Mouse (Mus musculus) MEL (cell line): ENCODE data around the gene Cdh4. TPM values are rescaled to one million over a fixed set of nuclear protein-coding genes. Genes with fewer than 3 reads are reported as not detected.

ENCODE experiments used
- DNase-seq: peaks from one replicate; pipeline ENCODE4 v3.0.0; 2011; ENCODE audit warnings: low read depth, low spot score
- H3K27ac ChIP-seq: 2 replicates; pipeline ENCODE4 v1.5.1; 2012; ENCODE audit warnings: low read depth, mild to moderate bottlenecking, control low read depth, low read length, moderate library complexity; ENCODE audit not compliant: control insufficient read depth
- H3K27me3 ChIP-seq, 2 experiments: fragments of 150-350 bp in 1 of 2; sonication (generic) in 1 of 2; 2 replicates each; pipeline ENCODE4 v1.6.1; 2012; ENCODE audit warnings: low read length in 2 of 2, mild to moderate bottlenecking in 2 of 2, improper control_type of control experiment in 1 of 2, moderate library complexity in 1 of 2; ENCODE audit not compliant: insufficient read depth in 2 of 2, control insufficient read depth in 1 of 2
- H3K36me3 ChIP-seq, 2 experiments: 2 replicates each; pipeline ENCODE4 v1.6.1; 2012 to 2014; ENCODE audit warnings: low read length in 2 of 2, improper control_type of control experiment in 1 of 2, inconsistent platforms in 1 of 2, mild to moderate bottlenecking in 1 of 2; ENCODE audit not compliant: insufficient read depth in 2 of 2, control insufficient read depth in 1 of 2
- H3K4me1 ChIP-seq, 2 experiments: fragments of 150-350 bp in 1 of 2; sonication (generic) in 1 of 2; 2 replicates each; pipeline ENCODE4 v1.6.1; 2012; ENCODE audit warnings: low read length in 2 of 2, improper control_type of control experiment in 1 of 2, mild to moderate bottlenecking in 1 of 2; ENCODE audit not compliant: insufficient read depth in 2 of 2, control insufficient read depth in 1 of 2
- H3K4me3 ChIP-seq, 2 experiments: fragments of 150-350 bp in 1 of 2; sonication (generic) in 1 of 2; 2 replicates each; pipeline ENCODE4 v1.5.1; 2012; ENCODE audit warnings: low read depth in 2 of 2, low read length in 2 of 2, mild to moderate bottlenecking in 2 of 2, moderate library complexity in 2 of 2, control low read depth in 1 of 2, improper control_type of control experiment in 1 of 2; ENCODE audit not compliant: control insufficient read depth in 1 of 2, insufficient read depth in 1 of 2
- H3K79me2 ChIP-seq: 2 replicates; pipeline ENCODE4 v1.6.1; 2012; ENCODE audit warnings: mild to moderate bottlenecking, low read length, moderate library complexity; ENCODE audit not compliant: control insufficient read depth, poor library complexity, insufficient read depth
- H3K9ac ChIP-seq: 2 replicates; pipeline ENCODE4 v1.6.1; 2012; ENCODE audit warnings: low read depth, mild to moderate bottlenecking, control low read depth, low read length, moderate library complexity; ENCODE audit not compliant: control insufficient read depth, poor library complexity, severe bottlenecking
- H3K9me3 ChIP-seq: fragments of 150-350 bp; sonication (generic); replicated peaks from 2 replicates; pipeline ENCODE4 v1.6.1; 2012; ENCODE audit warnings: mild to moderate bottlenecking, low read length, improper control_type of control experiment, moderate library complexity; ENCODE audit not compliant: insufficient read depth
- BHLHE40 ChIP-seq: IDR thresholded peaks from 2 replicates; pipeline ENCODE4 v1.6.1; 2012; ENCODE audit warnings: low read depth, mild to moderate bottlenecking, inconsistent platforms, low read length, improper control_type of control experiment, borderline replicate concordance
- CHD1 ChIP-seq: IDR thresholded peaks from 2 replicates; pipeline ENCODE4 v1.6.1; 2012; ENCODE audit warnings: low read depth, mild to moderate bottlenecking, inconsistent platforms, low read length, improper control_type of control experiment
- CHD2 ChIP-seq: IDR thresholded peaks from 2 replicates; pipeline ENCODE4 v1.6.1; 2011; ENCODE audit warnings: low read length, improper control_type of control experiment
- E2F4 ChIP-seq: IDR thresholded peaks from 2 replicates; pipeline ENCODE4 v1.6.1; 2011; ENCODE audit warnings: low read depth, low read length, improper control_type of control experiment, borderline replicate concordance
- ELF1 ChIP-seq: IDR thresholded peaks from 2 replicates; pipeline ENCODE4 v1.6.1; 2014; ENCODE audit warnings: low read depth, mild to moderate bottlenecking, inconsistent platforms, low read length, improper control_type of control experiment, moderate library complexity
- ETS1 ChIP-seq: IDR thresholded peaks from 2 replicates; pipeline ENCODE4 v1.6.1; 2012; ENCODE audit warnings: low read depth, mild to moderate bottlenecking, inconsistent platforms, low read length, improper control_type of control experiment, moderate library complexity
- GABPA ChIP-seq: IDR thresholded peaks from 2 replicates; pipeline ENCODE4 v1.6.1; 2012; ENCODE audit warnings: low read depth, mild to moderate bottlenecking, inconsistent platforms, low read length, improper control_type of control experiment, moderate library complexity
- HCFC1 ChIP-seq: IDR thresholded peaks from 2 replicates; pipeline ENCODE4 v1.6.1; 2012; ENCODE audit warnings: low read depth, mild to moderate bottlenecking, inconsistent platforms, low read length, improper control_type of control experiment, moderate library complexity
- MAFK ChIP-seq: IDR thresholded peaks from 2 replicates; pipeline ENCODE4 v1.6.1; 2011; ENCODE audit warnings: low read depth, mild to moderate bottlenecking, low read length, improper control_type of control experiment, borderline replicate concordance
- MAZ ChIP-seq: IDR thresholded peaks from 2 replicates; pipeline ENCODE4 v1.6.1; 2012; ENCODE audit warnings: low read depth, mild to moderate bottlenecking, inconsistent platforms, low read length, improper control_type of control experiment
- MEF2A ChIP-seq: IDR thresholded peaks from 2 replicates; pipeline ENCODE4 v1.6.1; 2014; ENCODE audit warnings: low read depth, mild to moderate bottlenecking, inconsistent platforms, low read length, improper control_type of control experiment; ENCODE audit not compliant: poor library complexity, insufficient replicate concordance, severe bottlenecking; ENCODE audit errors: extremely low read depth
- MXI1 ChIP-seq: IDR thresholded peaks from 2 replicates; pipeline ENCODE4 v1.6.1; 2011; ENCODE audit warnings: mild to moderate bottlenecking, low read depth, low read length, improper control_type of control experiment
- NELFE ChIP-seq: IDR thresholded peaks from 2 replicates; pipeline ENCODE4 v1.6.1; 2011; ENCODE audit warnings: low read depth, low read length, improper control_type of control experiment
- NRF1 ChIP-seq: IDR thresholded peaks from 2 replicates; pipeline ENCODE4 v1.6.1; 2014; ENCODE audit warnings: low read depth, mild to moderate bottlenecking, inconsistent platforms, low read length, improper control_type of control experiment, moderate library complexity; ENCODE audit not compliant: poor library complexity, insufficient read depth, severe bottlenecking
- POLR2A ChIP-seq, 2 experiments: IDR thresholded peaks; 2 replicates each; pipeline ENCODE4 v1.6.1; 2011 to 2012; ENCODE audit warnings: low read length in 2 of 2, mild to moderate bottlenecking in 2 of 2, control low read depth in 1 of 2, improper control_type of control experiment in 1 of 2, low read depth in 1 of 2, moderate library complexity in 1 of 2; ENCODE audit not compliant: control insufficient read depth in 1 of 2, insufficient read depth in 1 of 2, poor library complexity in 1 of 2
- POLR2AphosphoS2 ChIP-seq: IDR thresholded peaks from 2 replicates; pipeline ENCODE4 v1.6.1; 2011; ENCODE audit warnings: low read length, improper control_type of control experiment
- RAD21 ChIP-seq: IDR thresholded peaks from 2 replicates; pipeline ENCODE4 v1.6.1; 2011; ENCODE audit warnings: mild to moderate bottlenecking, low read depth, low read length, improper control_type of control experiment
- SIN3A ChIP-seq: IDR thresholded peaks from 2 replicates; pipeline ENCODE4 v1.6.1; 2012; ENCODE audit warnings: low read length, improper control_type of control experiment, inconsistent platforms
- SMC3 ChIP-seq: IDR thresholded peaks from 2 replicates; pipeline ENCODE4 v1.6.1; 2011; ENCODE audit warnings: low read depth, low read length, improper control_type of control experiment
- TAL1 ChIP-seq: IDR thresholded peaks from 2 replicates; pipeline ENCODE4 v1.6.1; 2012; ENCODE audit warnings: mild to moderate bottlenecking, inconsistent platforms, low read length, moderate library complexity, mixed read lengths
- TBP ChIP-seq: IDR thresholded peaks from 2 replicates; pipeline ENCODE4 v1.8.0; 2011; ENCODE audit warnings: low read depth, low read length, improper control_type of control experiment
- TCF12 ChIP-seq: IDR thresholded peaks from 2 replicates; pipeline ENCODE4 v1.6.1; 2014; ENCODE audit warnings: low read depth, mild to moderate bottlenecking, inconsistent platforms, low read length, improper control_type of control experiment, moderate library complexity
- UBTF ChIP-seq: IDR thresholded peaks from 2 replicates; pipeline ENCODE4 v1.6.1; 2012; ENCODE audit warnings: low read depth, mild to moderate bottlenecking, inconsistent platforms, low read length, improper control_type of control experiment, moderate library complexity, borderline replicate concordance; ENCODE audit not compliant: insufficient read depth
- ZC3H11A ChIP-seq: IDR thresholded peaks from 2 replicates; pipeline ENCODE4 v1.6.1; 2012; ENCODE audit warnings: low read depth, mild to moderate bottlenecking, inconsistent platforms, low read length, improper control_type of control experiment
- ZKSCAN1 ChIP-seq: IDR thresholded peaks from 2 replicates; pipeline ENCODE4 v1.6.1; 2012; ENCODE audit warnings: low read depth, mild to moderate bottlenecking, inconsistent platforms, low read length, improper control_type of control experiment, moderate library complexity
- ZMIZ1 ChIP-seq: IDR thresholded peaks from 2 replicates; pipeline ENCODE4 v1.6.1; 2012; ENCODE audit warnings: low read depth, mild to moderate bottlenecking, inconsistent platforms, low read length, improper control_type of control experiment, moderate library complexity
- ZNF384 ChIP-seq: IDR thresholded peaks from 2 replicates; pipeline ENCODE4 v1.6.1; 2012; ENCODE audit warnings: low read depth, mild to moderate bottlenecking, inconsistent platforms, low read length, improper control_type of control experiment
- polyA plus RNA-seq, 2 experiments: library from polyadenylated mRNA; stranded (reverse) in 1 of 2; unstranded in 1 of 2; fragments of >175 nt in 1 of 2; fragments of >200 nt in 1 of 2; gene quantifications; 2 replicates each; pipeline versions ENCODE4 v1.2.1 to v1.2.4; 2012; ENCODE audit warnings: low replicate concordance in 2 of 2, low read depth in 1 of 2; ENCODE audit not compliant: insufficient read length in 2 of 2, insufficient read depth in 1 of 2, missing spikeins in 1 of 2
- total RNA-seq: library from RNA; depleted of rRNA; stranded (reverse); fragments of 300-350 nt; gene quantifications from 2 replicates; pipeline ENCODE4 v1.2.3, GENCODE M21; 2012

Gene Cdh4
- total and polyA plus RNA-seq, 3 experiments, result not detected

DNA sequence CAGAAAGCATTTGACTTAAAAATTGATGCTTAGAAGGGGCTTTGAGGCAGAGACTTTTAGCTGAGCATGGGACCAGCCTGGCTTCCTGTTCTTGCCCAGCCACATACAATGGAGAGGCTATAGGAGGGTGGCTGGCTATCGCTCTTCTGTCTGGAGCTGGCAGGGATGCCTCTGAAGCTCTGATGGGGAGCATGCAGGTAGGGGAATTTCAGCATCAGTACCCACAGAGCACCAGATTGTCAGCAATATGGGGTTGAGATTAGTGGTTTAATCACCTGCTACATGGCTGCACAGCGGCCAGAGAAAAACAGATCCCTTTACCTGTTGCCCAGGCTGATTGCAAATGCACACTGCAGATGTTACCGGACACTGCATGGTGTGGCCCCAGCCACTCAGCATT, 264.4 kb downstream of the Cdh4 start:
- no peaks in the 10 kb centered on the region for H3K27me3 ChIP-seq
- no peak for DNase-seq
- H3K9ac ChIP-seq, result no peak overlapping the region
- no peak overlapping the region for H3K27ac ChIP-seq
- H3K4me3 ChIP-seq, result no peak overlapping the region
- H3K9me3 ChIP-seq, result no peaks in the 10 kb centered on the region
- no peaks in the 10 kb centered on the region for H3K36me3 ChIP-seq
- H3K4me1 ChIP-seq, result no peaks in the 10 kb centered on the region
- no peaks in the 10 kb centered on the region for H3K79me2 ChIP-seq
- TF ChIP-seq POLR2A (IDR thresholded peaks at IDR 0.05; ENCODE audit: control insufficient read depth in 1 of 2, insufficient read depth in 1 of 2, low read depth in 1 of 2, low read length in 2 of 2, poor library complexity in 1 of 2), result no peak
- TF ChIP-seq ZC3H11A, result no peak
- TF ChIP-seq UBTF, result no peak

DNA sequence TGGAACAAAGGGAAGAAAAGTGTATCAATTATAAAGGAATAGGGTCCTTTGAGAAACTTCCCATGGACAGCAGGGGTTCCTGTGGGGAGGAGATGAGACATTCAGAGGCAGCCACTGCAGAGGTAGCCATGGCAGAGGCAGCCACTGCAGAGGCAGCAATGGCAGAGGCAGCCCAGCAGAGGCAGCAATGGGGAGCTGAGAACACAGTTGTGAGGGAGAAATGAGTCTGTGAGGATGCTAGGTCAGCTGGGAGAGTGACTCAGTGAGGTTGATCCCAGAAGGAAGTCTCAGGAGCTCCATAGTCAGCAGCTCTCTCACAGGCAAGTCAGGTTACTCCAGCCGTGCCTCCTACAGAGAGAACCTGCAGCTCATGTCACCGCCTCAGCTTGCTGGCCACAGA, 266.9 kb downstream of the Cdh4 start:
- Histone ChIP-seq H3K36me3 (no peaks in the 10 kb centered on the region), H3K9me3 (no peaks in the 10 kb centered on the region), H3K4me3 (no peak overlapping the region), H3K4me1 (no peaks in the 10 kb centered on the region), H3K9ac (no peak overlapping the region), H3K79me2 (no peaks in the 10 kb centered on the region), H3K27ac (no peak overlapping the region), H3K27me3 (no peaks in the 10 kb centered on the region)
- TF ChIP-seq TBP (no peak), RAD21 (no peak), NELFE (no peak), ZKSCAN1 (no peak), ZMIZ1 (no peak), POLR2AphosphoS2 (no peak), CHD2 (no peak), SIN3A (no peak), GABPA (no peak), NRF1 (no peak), MXI1 (no peak), E2F4 (no peak), ETS1 (no peak), BHLHE40 (no peak)
- DNase-seq, result no peak

DNA sequence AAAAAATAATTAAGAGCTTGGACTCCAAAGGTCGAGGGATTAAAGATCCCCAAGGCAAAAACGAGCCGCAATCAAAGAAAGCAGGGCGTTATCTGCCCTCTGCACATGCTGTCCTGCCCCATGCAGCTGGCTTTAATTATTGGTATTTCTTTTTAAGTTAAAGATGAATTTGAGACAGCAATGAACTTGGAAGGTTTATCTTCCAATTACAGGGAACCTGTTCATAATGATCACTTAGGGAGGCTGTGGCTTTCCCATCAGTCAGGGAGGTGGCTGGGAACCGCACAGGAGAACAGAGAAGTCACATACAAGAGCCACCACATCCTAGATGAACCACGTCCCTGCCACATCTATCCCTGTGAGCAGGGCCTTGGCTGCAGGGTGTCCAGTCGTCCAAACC, 270.5 kb downstream of the Cdh4 start:
- no peak overlapping the region for H3K4me3 ChIP-seq
- H3K27me3 ChIP-seq, result no peaks in the 10 kb centered on the region
- no peaks in the 10 kb centered on the region for H3K9me3 ChIP-seq
- no peaks in the 10 kb centered on the region for H3K79me2 ChIP-seq
- DNase-seq, result no peak
- H3K9ac ChIP-seq, result no peak overlapping the region
- no peaks in the 10 kb centered on the region for H3K4me1 ChIP-seq
- H3K27ac ChIP-seq, result no peak overlapping the region
- no peaks in the 10 kb centered on the region for H3K36me3 ChIP-seq
- no peak for TF ChIP-seq GABPA
- no peak for TF ChIP-seq HCFC1
- TF ChIP-seq ZNF384, result no peak
- no peak for TF ChIP-seq ZC3H11A
- no peak for TF ChIP-seq POLR2AphosphoS2
- no peak for TF ChIP-seq SMC3
- TF ChIP-seq E2F4, result no peak
- no peak for TF ChIP-seq POLR2A (IDR thresholded peaks at IDR 0.05; ENCODE audit: control insufficient read depth in 1 of 2, insufficient read depth in 1 of 2, low read depth in 1 of 2, low read length in 2 of 2, poor library complexity in 1 of 2)
- no peak for TF ChIP-seq MAZ
- no peak for TF ChIP-seq BHLHE40
- TF ChIP-seq ETS1, result no peak
- TF ChIP-seq MEF2A, result no peak
- no peak for TF ChIP-seq CHD1
- TF ChIP-seq MAFK, result no peak
- no peak for TF ChIP-seq ELF1
- no peak for TF ChIP-seq TCF12
- no peak for TF ChIP-seq TAL1
